Mouse (Mus musculus): ENCODE measurements around the gene Tas2r110. TPM values are rescaled to one million over a fixed set of nuclear protein-coding genes. Genes with fewer than 3 reads are reported as not detected.

The Tas2r110 gene
- not detected in 2 replicates for polyA plus RNA-seq (2012; rRNA removed)

DNA sequence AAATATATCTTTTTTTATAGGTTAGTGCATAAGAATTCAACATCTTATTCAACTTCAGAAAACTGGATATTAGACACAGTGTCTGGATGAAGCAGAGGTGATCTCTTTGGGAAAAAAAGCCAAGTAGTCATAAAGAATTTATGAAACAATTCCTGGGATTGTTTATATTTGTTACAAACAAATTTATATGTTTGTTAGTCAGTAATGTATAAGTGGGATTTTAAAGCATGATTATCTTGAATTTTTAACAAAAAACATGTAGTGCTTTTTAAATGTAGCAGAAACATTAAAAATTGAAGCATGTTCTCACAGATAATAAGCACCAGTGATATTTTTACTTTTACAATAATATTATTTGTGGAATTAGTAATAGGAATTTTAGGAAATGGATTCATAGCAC, at the start of gene Tas2r110:
Tas2r110 (plus strand) TSS at position 301 of the 400 bp plus-strand sequence.
- TF ChIP-seq POLR2A (IDR thresholded peaks at IDR 0.05; ENCODE audit: borderline replicate concordance, extremely low read depth, insufficient read depth, insufficient read length, poor library complexity, severe bottlenecking) (no peak), CTCF (IDR thresholded peaks at IDR 0.05; ENCODE audit: borderline replicate concordance, extremely low read depth, insufficient read depth, insufficient read length) (no peak)
- DNase-seq (ENCODE audit: low read depth), result no peak

DNA sequence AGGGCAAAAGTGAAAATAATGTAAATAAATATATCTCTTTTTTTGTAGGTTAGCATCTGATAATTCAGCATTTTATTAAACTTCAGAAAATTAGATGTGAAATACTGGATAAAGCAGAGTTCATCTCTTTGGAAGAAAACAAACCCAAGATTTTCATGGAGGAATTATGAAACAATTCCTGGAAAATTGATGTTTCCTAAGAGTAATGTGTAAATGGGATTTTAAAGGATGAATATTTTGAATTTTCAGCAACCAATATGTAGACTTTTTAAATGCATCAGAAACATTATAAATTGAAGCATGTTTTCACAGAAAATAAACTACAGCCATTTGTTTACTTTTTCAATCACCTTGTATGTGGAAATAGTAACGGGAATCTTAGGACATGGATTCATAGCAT, 21.0 kb upstream of the Tas2r110 start, which contains the start of gene Tas2r123:
Tas2r123 (plus strand) TSS at position 301 of the 400 bp plus-strand sequence.
- no peak for TF ChIP-seq POLR2A (IDR thresholded peaks at IDR 0.05; ENCODE audit: borderline replicate concordance, extremely low read depth, insufficient read depth, insufficient read length, poor library complexity, severe bottlenecking)
- no peak for TF ChIP-seq CTCF (IDR thresholded peaks at IDR 0.05; ENCODE audit: borderline replicate concordance, extremely low read depth, insufficient read depth, insufficient read length)

DNA sequence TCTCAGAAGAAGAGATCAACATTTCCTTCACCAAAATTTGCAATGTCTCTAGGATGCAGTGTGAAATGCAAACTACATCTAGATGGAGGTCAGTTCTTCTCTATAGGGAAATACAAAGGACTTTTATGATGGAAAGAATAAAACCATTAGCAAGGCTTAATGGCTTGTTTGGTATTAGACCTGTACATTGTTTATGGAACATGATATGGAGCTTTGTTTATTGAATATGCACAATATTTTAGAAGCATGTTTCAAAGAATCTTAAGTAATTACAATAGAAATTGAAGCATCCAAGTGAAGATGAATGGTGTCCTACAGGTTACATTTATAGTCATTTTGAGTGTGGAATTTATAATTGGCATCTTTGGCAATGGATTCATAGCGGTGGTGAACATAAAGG, 12.7 kb upstream of the Tas2r110 start, which contains the start of gene Tas2r116:
Tas2r116 (plus strand) TSS at position 301 of the 400 bp plus-strand sequence.
- DNase-seq (ENCODE audit: low read depth), result no peak
- TF ChIP-seq CTCF (IDR thresholded peaks at IDR 0.05; ENCODE audit: borderline replicate concordance, extremely low read depth, insufficient read depth, insufficient read length) (no peak), POLR2A (IDR thresholded peaks at IDR 0.05; ENCODE audit: borderline replicate concordance, extremely low read depth, insufficient read depth, insufficient read length, poor library complexity, severe bottlenecking) (no peak)

More for the DNA sequence above, 21.0 kb upstream of the Tas2r110 start, which contains the start of gene Tas2r123:
- no peak for DNase-seq (ENCODE audit: low read depth)

DNA sequence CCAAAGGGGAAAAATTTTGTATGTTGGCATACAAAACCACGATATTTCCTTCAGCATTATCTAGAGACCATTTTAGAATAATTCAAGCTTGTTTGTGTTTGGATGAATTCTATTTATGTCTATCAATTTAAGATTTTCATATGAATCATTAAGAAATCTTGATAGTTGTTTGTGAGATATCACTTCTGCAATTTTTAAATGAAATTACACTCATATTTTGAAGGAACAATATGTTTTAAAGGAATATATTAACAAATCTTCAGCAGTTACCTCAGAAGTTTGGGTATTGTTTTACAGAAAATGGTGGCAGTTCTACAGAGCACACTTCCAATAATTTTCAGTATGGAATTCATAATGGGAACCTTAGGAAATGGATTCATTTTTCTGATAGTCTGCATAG, 24.9 kb downstream of the Tas2r110 start, which contains the start of gene Tas2r113:
Tas2r113 (plus strand) TSS at position 301 of the 400 bp plus-strand sequence.
- DNase-seq (ENCODE audit: low read depth), result no peak

DNA sequence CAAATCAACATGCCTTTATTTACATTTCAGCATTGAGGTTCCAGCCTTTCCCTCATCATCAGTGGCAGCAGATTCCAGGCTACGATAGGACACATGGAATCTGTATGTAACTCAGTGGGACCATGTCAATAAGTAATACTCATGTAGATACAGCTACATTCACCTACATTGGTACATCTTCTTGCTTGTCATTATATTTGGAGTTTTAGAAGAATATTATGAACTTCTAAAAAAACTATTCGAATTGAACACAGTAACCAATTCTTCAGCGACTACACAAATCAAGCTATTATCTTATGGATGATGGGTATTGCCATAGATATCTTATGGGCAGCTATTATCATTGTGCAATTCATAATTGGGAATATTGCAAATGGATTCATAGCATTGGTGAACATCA, 41.5 kb downstream of the Tas2r110 start, which contains the start of gene Tas2r125:
Tas2r125 (plus strand) TSS at position 301 of the 400 bp plus-strand sequence.
- no peak for DNase-seq (ENCODE audit: low read depth)
- TF ChIP-seq CTCF (IDR thresholded peaks at IDR 0.05; ENCODE audit: borderline replicate concordance, extremely low read depth, insufficient read depth, insufficient read length) (no peak), POLR2A (IDR thresholded peaks at IDR 0.05; ENCODE audit: borderline replicate concordance, extremely low read depth, insufficient read depth, insufficient read length, poor library complexity, severe bottlenecking) (no peak)

More for the DNA sequence above, 24.9 kb downstream of the Tas2r110 start, which contains the start of gene Tas2r113:
- no peak for TF ChIP-seq CTCF (IDR thresholded peaks at IDR 0.05; ENCODE audit: borderline replicate concordance, extremely low read depth, insufficient read depth, insufficient read length)
- no peak for TF ChIP-seq POLR2A (IDR thresholded peaks at IDR 0.05; ENCODE audit: borderline replicate concordance, extremely low read depth, insufficient read depth, insufficient read length, poor library complexity, severe bottlenecking)

Other genes starting within 250 kb of the Tas2r110 start
- not detected in 2 replicates for gene A630073D07Rik, start 216.5 kb upstream of the Tas2r110 start, polyA plus RNA-seq (2012; rRNA removed)
- not detected in 2 replicates for gene Tas2r120, start 211.1 kb upstream of the Tas2r110 start, polyA plus RNA-seq (2012; rRNA removed)
- not detected in 2 replicates for gene Tas2r121, start 167.0 kb upstream of the Tas2r110 start, polyA plus RNA-seq (2012; rRNA removed)
- gene Tas2r122, start 156.1 kb upstream of the Tas2r110 start, polyA plus RNA-seq (2012; rRNA removed), result not detected in 2 replicates
- not detected in 2 replicates for gene Tas2r115, start 130.0 kb upstream of the Tas2r110 start, polyA plus RNA-seq (2012; rRNA removed)
- gene Tas2r124, start 113.3 kb upstream of the Tas2r110 start, polyA plus RNA-seq (2012; rRNA removed), result not detected in 2 replicates
- not detected in 2 replicates for gene Tas2r102, start 105.9 kb upstream of the Tas2r110 start, polyA plus RNA-seq (2012; rRNA removed)
- not detected in 2 replicates for gene Tas2r136, start 89.8 kb upstream of the Tas2r110 start, polyA plus RNA-seq (2012; rRNA removed)
- not detected in 2 replicates for gene Tas2r117, start 65.2 kb upstream of the Tas2r110 start, polyA plus RNA-seq (2012; rRNA removed)
- gene Tas2r123, start 20.9 kb upstream of the Tas2r110 start, polyA plus RNA-seq (2012; rRNA removed), result not detected in 2 replicates
- gene Tas2r116, start 12.6 kb upstream of the Tas2r110 start, polyA plus RNA-seq (2012; rRNA removed), result not detected in 2 replicates
- gene Tas2r113, start 25.0 kb downstream of the Tas2r110 start, polyA plus RNA-seq (2012; rRNA removed), result not detected in 2 replicates
- not detected in 2 replicates for gene Tas2r125, start 41.6 kb downstream of the Tas2r110 start, polyA plus RNA-seq (2012; rRNA removed)
- gene Tas2r129, start 83.1 kb downstream of the Tas2r110 start, polyA plus RNA-seq (2012; rRNA removed), result not detected in 2 replicates
- gene Tas2r131, start 89.9 kb downstream of the Tas2r110 start, polyA plus RNA-seq (2012; rRNA removed), result not detected in 2 replicates
- gene Tas2r109, start 113.0 kb downstream of the Tas2r110 start, polyA plus RNA-seq (2012; rRNA removed), result not detected in 2 replicates
- gene Tas2r103, start 169.1 kb downstream of the Tas2r110 start, polyA plus RNA-seq (2012; rRNA removed), result not detected in 2 replicates
- not detected in 2 replicates for gene Tas2r140, start 187.8 kb downstream of the Tas2r110 start, polyA plus RNA-seq (2012; rRNA removed)
- 44.6 and 49.6 TPM in 2 replicates for gene Smim10l1, start 236.9 kb downstream of the Tas2r110 start, polyA plus RNA-seq (2012; rRNA removed)